Mouse (Mus musculus) cortical plate, adult 2 months (tissue): ENCODE results near the gene Sox13.

Experiments
- CTCF ChIP-seq: fragments of 200-500 bp; IDR thresholded peaks from 2 replicates; pipeline ENCODE4 v1.5.1; 2011; ENCODE audit warnings: mild to moderate bottlenecking, control low read depth, low read length; ENCODE audit not compliant: insufficient read depth; ENCODE audit errors: extremely low read depth
- POLR2A ChIP-seq: fragments of 200-500 bp; IDR thresholded peaks from 2 replicates; pipeline ENCODE4 v1.6.1; 2011; ENCODE audit warnings: mild to moderate bottlenecking, low read length, control low read depth; ENCODE audit not compliant: insufficient read depth; ENCODE audit errors: extremely low read depth

DNA sequence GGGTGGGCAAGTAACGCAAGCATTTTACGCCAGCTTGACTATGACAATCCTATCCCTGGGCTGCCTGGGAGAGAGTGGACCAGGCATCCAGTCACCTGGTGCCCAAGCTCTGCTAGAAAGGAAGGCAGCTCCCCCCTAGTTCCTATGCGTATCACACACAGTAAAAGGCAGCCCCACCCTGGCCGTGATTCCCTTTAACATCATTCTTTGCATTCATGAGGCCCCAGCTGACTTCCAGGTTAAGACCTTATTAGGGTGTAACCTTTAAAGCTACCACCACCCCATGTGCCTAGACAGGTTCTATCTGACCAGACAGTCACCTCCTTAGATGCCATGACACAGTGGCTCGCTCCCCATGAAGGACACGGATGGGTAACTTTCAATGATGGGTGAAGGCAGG is 8.7 kb downstream of the Sox13 start:
- TF ChIP-seq POLR2A (no peak), CTCF (no peak)
